Mouse (Mus musculus) brown adipose tissue, adult 24 weeks (tissue): ENCODE data around the gene Ripor2. TPM values are rescaled to one million over a fixed set of nuclear protein-coding genes. Genes with fewer than 3 reads are reported as not detected.

Experiments
- H3K27ac ChIP-seq: fragments of 200-500 bp; replicated peaks from 2 replicates; pipeline ENCODE4 v1.5.1; 2012; ENCODE audit warnings: low read depth, mild to moderate bottlenecking, low read length
- H3K4me1 ChIP-seq: fragments of 200-500 bp; 2 replicates; pipeline ENCODE4 v1.6.1; 2012; ENCODE audit warnings: low read length, mixed read lengths; ENCODE audit not compliant: control insufficient read depth, insufficient read depth, insufficient read length
- H3K4me3 ChIP-seq: fragments of 200-500 bp; 2 replicates; pipeline ENCODE4 v1.5.1; 2012; ENCODE audit warnings: low read depth, mild to moderate bottlenecking, low read length, moderate library complexity; ENCODE audit not compliant: insufficient read depth
- polyA plus RNA-seq: library from polyadenylated mRNA; stranded (reverse); fragments of >200 nt; gene quantifications from 2 replicates; pipeline ENCODE4 v1.2.4, GENCODE M21; 2012; ENCODE audit not compliant: missing spikeins, insufficient read depth, insufficient read length

Ripor2 gene
- polyA plus RNA-seq: 3.8 and 7.8 TPM in 2 replicates

- no peaks in the 10 kb centered on the region for H3K4me1 ChIP-seq
- H3K4me3 ChIP-seq: no peak within 1 kb of the TSS
- no peak within 1 kb of the TSS for H3K27ac ChIP-seq
Measured at GRCm38 (mm10) chr13:24581833-24582232, at the start of gene Ripor2. TSS of gene Ripor2 (plus strand) at chr13:24582189.

DNA sequence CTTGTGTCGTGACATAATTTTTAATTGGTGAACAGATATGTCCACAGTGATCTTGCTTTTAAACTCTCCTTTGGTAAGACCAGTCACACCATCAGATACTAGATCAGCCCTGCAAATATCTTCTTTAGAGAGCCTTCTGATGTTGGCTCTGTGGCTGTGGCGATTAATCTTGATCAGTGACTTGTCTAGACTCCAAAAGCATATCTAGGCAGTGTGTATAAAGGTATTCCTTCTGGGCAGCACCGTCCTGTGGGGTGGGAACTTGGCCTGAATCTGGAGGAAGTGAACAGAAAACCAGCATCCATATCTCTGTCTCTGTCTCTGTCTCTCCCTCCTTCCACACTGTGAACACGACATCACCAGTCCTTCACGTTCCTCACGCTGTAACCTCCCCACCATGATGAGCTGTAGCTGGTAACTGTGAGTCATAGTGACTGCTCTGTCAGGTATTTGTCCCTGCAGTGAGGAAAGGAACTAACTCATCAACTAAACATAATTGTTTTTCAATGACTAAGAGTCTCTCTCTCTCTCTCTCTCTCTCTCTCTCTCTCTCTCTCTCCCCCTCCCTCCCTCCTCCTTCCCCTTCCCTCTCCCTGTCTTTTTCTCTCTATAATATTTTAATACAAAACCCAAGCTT is 45.3 kb upstream of the Ripor2 start:
- H3K27ac ChIP-seq: no peak overlapping the region
- H3K4me1 ChIP-seq: no peaks in the 10 kb centered on the region
- H3K4me3 ChIP-seq: no peak overlapping the region

DNA sequence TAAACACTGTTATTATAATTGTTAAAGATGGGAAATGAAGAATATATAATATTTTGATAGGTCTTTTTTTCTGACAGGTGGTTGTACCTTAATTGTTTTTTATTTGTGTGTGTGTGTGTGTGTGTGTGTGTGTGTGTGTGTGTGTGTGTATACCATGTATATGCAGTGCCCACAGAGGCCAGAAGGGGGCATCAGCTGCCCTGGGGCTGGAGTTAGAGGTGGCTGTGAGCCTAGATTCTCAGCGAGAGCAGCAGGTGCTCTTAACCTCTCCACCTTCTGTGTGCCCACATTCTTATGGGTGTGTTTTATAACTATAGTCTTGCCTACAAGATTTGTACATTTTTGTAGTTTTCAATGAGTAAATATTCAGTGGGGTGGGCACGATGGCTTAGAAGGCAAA is 44.0 kb upstream of the Ripor2 start:
- H3K4me1 ChIP-seq: no peaks in the 10 kb centered on the region
- no peak overlapping the region for H3K27ac ChIP-seq

DNA sequence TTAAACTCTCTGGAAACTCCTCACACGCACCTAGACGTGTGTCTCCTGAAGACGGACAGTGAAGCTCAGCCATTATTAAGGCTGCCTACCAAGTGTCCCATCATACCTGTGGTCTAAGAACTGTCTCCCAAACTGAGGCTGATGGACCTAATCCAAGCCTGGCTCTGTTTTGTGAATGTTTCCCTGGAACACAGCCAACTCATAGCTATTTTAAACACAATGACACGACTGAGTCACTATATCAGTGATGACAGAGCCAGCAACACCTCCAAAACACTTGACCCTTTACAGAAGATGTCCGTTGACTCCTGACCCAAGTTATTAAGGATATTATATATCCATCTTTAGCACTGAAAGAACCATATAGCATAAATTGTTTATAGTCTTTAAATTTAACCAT is 43.0 kb upstream of the Ripor2 start:
- H3K4me3 ChIP-seq: no peak overlapping the region
- no peaks in the 10 kb centered on the region for H3K4me1 ChIP-seq
- H3K27ac ChIP-seq: no peak overlapping the region

More for the DNA sequence above, 44.0 kb upstream of the Ripor2 start:
- H3K4me3 ChIP-seq: no peak overlapping the region

DNA sequence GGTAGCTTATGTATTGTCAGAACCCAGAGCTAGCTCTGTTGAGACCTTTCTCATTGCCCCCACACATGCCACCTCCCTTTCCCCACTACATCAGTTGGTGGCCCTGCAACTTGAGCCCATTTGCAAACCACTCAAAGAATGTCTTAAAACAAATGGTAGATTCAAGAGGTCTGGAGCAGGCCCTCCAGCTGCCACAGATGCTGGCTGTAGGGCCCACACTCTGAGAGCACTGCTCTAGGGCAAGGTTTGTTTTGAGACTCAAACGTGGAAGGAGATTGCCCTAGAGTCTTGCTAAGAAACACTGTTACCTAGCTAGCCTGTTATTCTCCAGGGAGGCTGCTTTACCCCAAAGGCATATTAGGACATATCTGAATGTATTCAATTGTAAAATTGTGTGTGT is 36.3 kb upstream of the Ripor2 start:
- H3K4me1 ChIP-seq: no peaks in the 10 kb centered on the region
- H3K27ac ChIP-seq: no peak overlapping the region
- no peak overlapping the region for H3K4me3 ChIP-seq

DNA sequence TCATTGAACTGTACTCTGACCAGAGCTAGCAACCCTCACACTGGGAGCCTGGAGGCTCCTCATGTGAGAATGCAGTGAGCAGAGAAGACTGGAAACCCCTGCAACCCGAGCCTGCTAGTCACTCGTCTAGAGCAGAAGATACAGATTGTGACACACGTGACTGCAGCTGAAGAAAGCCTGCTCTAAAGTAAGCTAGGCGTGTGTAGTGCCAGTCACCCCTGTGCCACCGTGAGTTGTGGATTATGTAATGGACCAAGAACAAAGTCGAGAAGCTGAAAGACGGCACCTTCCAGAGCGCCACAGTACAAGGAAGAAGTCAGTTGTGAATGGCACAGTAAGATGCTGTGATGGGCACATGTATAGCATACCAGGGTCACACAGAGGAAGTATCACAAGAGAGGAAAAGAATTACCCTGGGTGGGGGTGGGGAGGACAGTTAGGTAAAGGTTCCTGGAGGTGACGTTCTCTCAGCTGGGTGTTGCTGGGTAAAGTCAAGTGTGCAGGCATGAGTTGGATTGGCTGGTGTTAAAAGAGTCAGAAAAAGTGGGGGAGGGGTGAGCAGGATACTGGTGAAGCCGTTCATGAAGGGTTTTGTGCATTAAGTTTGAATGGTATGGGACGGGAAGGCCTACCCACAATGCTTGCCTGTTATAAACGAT is 35.1 kb upstream of the Ripor2 start:
- Histone ChIP-seq H3K4me3 (no peak overlapping the region), H3K4me1 (no peaks in the 10 kb centered on the region), H3K27ac (no peak overlapping the region)

GRCm38 (mm10) chr13:24548911-24549310 is 33.1 kb upstream of the Ripor2 start:
- no peak overlapping the region for H3K27ac ChIP-seq
- H3K4me1 ChIP-seq: no peaks in the 10 kb centered on the region
- no peak overlapping the region for H3K4me3 ChIP-seq

DNA sequence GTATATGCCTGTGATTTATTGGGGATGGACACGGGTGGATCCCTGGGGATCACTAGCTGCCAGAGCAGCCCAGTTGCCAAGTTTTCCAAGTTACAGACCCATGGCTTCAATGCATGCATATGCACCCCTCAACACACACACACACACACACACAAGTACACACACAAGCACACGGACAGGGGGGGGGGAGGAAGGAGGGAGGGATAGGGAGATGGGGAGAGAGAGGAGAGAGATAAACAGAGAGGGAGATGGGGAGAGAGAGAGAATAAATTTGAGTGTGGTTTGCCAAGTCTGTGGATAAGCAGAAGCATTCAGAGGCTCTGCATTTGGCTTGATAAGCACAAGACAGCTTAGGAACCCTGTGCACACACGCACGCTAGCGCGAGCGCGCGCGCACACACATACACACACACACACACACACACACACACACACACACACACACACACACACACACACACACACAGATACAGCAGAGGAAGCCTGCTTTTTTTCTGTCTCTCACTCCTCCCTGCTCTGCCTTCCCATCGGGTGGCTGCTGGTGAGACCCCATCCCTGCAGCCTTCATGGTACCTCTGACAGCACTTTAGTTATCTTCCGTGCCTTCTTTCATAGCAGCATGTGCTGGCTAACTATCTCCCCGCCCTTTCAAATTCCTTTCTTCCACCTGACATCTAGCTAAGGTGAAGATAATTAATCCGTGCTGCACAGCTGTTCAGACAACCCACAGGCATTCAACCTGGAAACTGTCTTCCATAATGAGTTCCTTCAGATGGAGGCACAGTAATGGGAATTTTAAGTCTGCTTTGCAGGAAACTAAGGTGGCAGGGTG is 30.7 kb upstream of the Ripor2 start:
- Histone ChIP-seq H3K4me3 (no peak overlapping the region), H3K4me1 (no peaks in the 10 kb centered on the region), H3K27ac (no peak overlapping the region)

- Histone ChIP-seq H3K4me3 (no peak overlapping the region), H3K4me1 (no peaks in the 10 kb centered on the region), H3K27ac (no peak overlapping the region)
Measured at GRCm38 (mm10) chr13:24552039-24552438, 29.9 kb upstream of the Ripor2 start.

DNA sequence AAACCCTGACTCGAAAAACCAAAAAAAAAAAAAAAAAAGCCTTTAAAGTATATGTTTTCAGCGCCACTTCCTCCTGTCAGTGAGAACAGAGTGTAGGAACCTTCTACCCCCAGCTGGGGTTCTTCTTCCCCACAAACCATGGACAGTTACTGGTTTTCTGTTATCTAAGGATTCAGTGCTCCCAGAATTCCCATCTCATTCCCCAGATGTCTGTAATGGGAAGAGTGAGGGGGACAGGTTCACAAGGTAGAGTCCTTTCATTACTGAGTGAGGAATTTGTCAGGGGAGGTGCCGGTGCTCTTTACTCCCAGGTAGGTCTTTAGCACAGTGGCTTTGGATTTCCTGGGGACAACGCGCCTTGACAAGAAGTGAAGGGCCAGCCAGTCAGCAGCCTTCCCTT is 20.6 kb upstream of the Ripor2 start:
- H3K4me3 ChIP-seq: no peak overlapping the region
- no peak overlapping the region for H3K27ac ChIP-seq
- H3K4me1 ChIP-seq: no peaks in the 10 kb centered on the region; the same call in 1 of the 2 replicates

DNA sequence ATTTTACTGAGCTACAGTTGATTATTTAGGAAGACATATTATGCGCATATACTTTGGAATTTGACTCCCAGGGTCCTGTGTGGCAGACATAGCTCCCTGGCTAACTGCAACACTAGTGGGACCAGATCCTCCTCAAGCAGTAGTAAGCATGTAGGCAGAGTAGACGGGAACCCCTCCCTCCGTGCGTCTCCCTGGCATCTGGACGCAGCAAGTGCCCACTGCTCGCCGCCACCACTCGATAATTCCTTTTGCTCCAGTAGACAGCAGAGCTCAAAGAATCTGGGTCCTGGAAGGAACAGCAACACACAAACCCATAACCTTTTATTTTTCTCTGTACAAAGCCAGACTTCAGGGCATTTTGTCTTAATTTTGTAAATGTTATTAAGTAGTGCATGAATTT is 17.3 kb upstream of the Ripor2 start:
- Histone ChIP-seq H3K4me1 (no peaks in the 10 kb centered on the region; the same call in 1 of the 2 replicates), H3K4me3 (no peak overlapping the region), H3K27ac (no peak overlapping the region; the same call in 1 of the 2 replicates)

- Histone ChIP-seq H3K27ac (peak overlapping the region; percentile 60; the same call in 1 of the 2 replicates), H3K4me1 (no peaks in the 10 kb centered on the region; the same call in 1 of the 2 replicates), H3K4me3 (no peak overlapping the region)
Measured at GRCm38 (mm10) chr13:24565230-24565949, 16.6 kb upstream of the Ripor2 start.

DNA sequence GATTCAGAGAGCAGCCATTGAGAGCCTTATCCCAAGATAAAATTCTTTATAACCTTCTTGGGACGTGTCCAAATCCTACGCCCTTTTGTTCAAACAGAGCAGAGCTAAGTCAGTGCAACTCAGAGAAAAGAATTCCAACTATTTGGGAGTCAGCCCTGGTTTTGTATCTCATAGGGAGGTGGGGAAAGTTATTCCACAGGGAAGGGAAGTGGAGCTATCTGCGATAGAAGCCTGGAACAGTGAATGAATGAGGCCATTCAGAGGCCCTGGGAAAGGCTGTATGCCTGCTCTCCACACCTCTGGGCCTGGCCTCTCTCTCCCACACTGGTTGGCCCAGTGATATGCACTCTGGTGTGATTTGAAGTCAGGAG is 16.1 kb upstream of the Ripor2 start:
- peak overlapping the region; percentile 60; the same call in 1 of the 2 replicates for H3K27ac ChIP-seq

DNA sequence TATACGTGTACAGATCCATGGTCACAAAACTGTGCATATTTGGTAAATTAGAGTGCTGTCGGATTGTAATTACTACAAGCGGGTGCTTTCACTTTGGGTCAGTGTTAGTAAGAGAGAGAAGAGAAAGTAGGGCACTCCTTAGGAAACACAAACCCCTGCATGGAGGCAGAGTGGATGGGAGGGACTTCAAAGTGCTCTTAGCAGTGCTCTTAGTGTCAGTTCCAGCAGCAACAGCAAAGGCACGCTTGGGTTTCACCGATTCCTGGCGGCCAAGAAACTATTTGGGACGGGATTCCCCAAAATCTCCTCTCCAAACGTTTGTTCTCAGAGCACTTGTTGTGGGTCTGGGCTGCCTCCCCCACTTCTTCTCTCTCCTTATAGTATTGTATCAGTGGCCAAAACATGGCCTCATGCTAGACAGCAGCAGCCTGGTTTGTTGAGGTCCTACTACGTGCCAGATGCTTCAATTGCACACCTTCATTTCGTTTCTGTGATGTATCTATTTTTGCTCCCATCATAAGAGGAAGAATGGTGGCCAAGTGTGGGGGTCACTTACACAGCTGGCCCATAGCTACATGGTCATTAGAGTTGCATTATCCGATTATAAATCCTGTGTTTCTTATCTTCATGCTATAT is 14.7 kb upstream of the Ripor2 start:
- no peaks in the 10 kb centered on the region; the same call in 1 of the 2 replicates for H3K4me1 ChIP-seq
- H3K4me3 ChIP-seq: no peak overlapping the region
- no peak overlapping the region for H3K27ac ChIP-seq

More for the DNA sequence above, 16.1 kb upstream of the Ripor2 start:
- Histone ChIP-seq H3K4me3 (no peak overlapping the region), H3K4me1 (no peaks in the 10 kb centered on the region; the same call in 1 of the 2 replicates)
